Mouse (Mus musculus) brain, embryonic 14.5 days (tissue): ENCODE data around the gene Ccnb2.

Experiments used
- CTCF ChIP-seq: fragments of 200-500 bp; IDR thresholded peaks from 2 replicates; pipeline ENCODE4 v1.5.1; 2012; ENCODE audit warnings: inconsistent platforms, mild to moderate bottlenecking, moderate library complexity, borderline replicate concordance; ENCODE audit not compliant: insufficient read depth, insufficient read length; ENCODE audit errors: extremely low read depth
- POLR2A ChIP-seq: fragments of 200-500 bp; IDR thresholded peaks from 2 replicates; pipeline ENCODE4 v1.6.1; 2012; ENCODE audit warnings: mild to moderate bottlenecking, inconsistent platforms, borderline replicate concordance; ENCODE audit not compliant: poor library complexity, insufficient read depth, insufficient read length, severe bottlenecking; ENCODE audit errors: extremely low read depth

GRCm38 (mm10) chr9:70392563-70392907, 28.8 kb downstream of the Ccnb2 start:
- TF ChIP-seq POLR2A: no peak
- TF ChIP-seq CTCF: peak; percentile 71; the same call in 1 of the 2 replicates
